Comparison of ENCODE assay signal across 22 mouse cellular contexts in the genomic region with DNA sequence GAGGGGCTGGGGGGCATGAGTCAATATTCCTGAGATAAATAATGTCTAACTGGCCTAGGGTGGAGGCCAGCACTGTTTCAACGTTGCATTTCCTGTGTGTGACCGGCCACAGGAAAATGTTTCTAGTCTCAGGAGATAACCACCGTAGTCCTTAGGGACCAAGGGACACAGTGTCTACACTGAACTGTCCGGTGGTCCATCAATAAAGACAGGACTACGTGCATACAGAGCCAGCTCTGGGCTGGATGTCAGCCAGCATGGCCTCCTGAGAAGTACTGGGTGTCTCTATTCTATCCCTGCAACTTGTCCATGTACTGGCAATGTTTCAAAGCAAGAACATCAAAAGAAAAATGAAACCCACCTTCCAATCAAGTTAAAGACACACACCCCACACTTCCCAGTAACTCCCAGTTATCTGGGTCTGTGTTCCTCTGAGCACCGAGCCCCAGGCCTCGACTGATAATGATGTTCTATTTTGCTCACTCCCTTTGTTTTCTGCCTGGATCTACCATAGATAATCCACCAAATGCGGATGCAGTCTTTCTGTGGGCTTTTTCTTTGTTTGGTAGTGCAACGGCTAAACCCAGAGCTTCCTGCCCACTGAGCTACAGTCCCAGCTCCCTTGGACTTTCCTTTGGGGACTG. TPM values are rescaled to one million over a fixed set of nuclear protein-coding genes. Genes with fewer than 3 reads are reported as not detected.
DNase-seq lines count a peak whose midpoint lies in the region; ATAC-seq and TF ChIP-seq lines count a peak whose summit lies in the region.
"Had no signal": no experiment of that assay in that cellular context is flagged by ENCODE, and none has a peak within 500 bp of the region (broad histone marks: within the 10 kb centered on the region; RNA-seq: fewer than 3 reads in every experiment).

No protein-coding gene starts in this region.

- peak; percentile 37 for DNase-seq in adrenal gland, postnatal 14 days
- DNase-seq in adrenal gland, postnatal 10 days, result no peak
- peak; percentile 24 for DNase-seq in kidney, adult 18-20 months
- peak; percentile 66 for DNase-seq in MEL-GATA-1-ER (ENCODE audit: extremely low read depth, low read depth)
- peak; percentile 46 for DNase-seq in lung, postnatal 0 days (ENCODE audit: low spot score)
- no peak for DNase-seq in left cerebral cortex, postnatal 25 days (ENCODE audit: low spot score in 2 of 2)
- no peak for DNase-seq in left cerebral cortex, postnatal 14 days (ENCODE audit: low spot score in 2 of 2)
- DNase-seq: cerebellum, adult 11 months; cerebellum, postnatal 25 days; right cerebral cortex, postnatal 14 days; thymus, postnatal 4 days had no signal

- ATAC-seq in kidney, embryonic 16.5 days (ENCODE audit: low FRiP score, low TSS enrichment), result no peak
- ATAC-seq in lung, postnatal 0 days, result peak; percentile 89
- ATAC-seq: activated CD4-positive, CD25-positive, alpha-beta regulatory T cell, adult 4 months; forebrain, embryonic 16.5 days; midbrain, embryonic 16.5 days had no signal

- TF ChIP-seq EP300 in lung, postnatal 0 days (IDR thresholded peaks at IDR 0.05), result peak; percentile 91

- no peaks in the 10 kb centered on the region for H3K9me3 ChIP-seq in kidney, embryonic 16.5 days (ENCODE audit: low read length)
- no peaks in the 10 kb centered on the region for H3K9me3 ChIP-seq in lung, postnatal 0 days (ENCODE audit: low read length)
- H3K9me3 ChIP-seq: embryonic facial prominence, embryonic 10.5 days; heart, embryonic 10.5 days; limb, embryonic 12.5 days had no signal

- no peaks in the 10 kb centered on the region for H3K4me1 ChIP-seq in kidney, embryonic 16.5 days (ENCODE audit: insufficient read depth, low read length)
- no peaks in the 10 kb centered on the region for H3K4me1 ChIP-seq in lung, postnatal 0 days (ENCODE audit: insufficient read depth, low read depth, low read length)
- H3K4me1 ChIP-seq: embryonic facial prominence, embryonic 10.5 days; heart, embryonic 10.5 days; limb, embryonic 12.5 days had no signal

- no peak for TF ChIP-seq CTCF in lung, postnatal 0 days (IDR thresholded peaks at IDR 0.05)

- H3K9ac ChIP-seq in kidney, embryonic 16.5 days (replicated peaks; ENCODE audit: low read length), result no peak overlapping the region
- no peak overlapping the region for H3K9ac ChIP-seq in lung, postnatal 0 days (replicated peaks; ENCODE audit: low read depth)
- H3K9ac ChIP-seq: hindbrain, embryonic 14.5 days; limb, embryonic 12.5 days had no signal

- no peak overlapping the region for H3K4me2 ChIP-seq in kidney, embryonic 16.5 days (replicated peaks; ENCODE audit: low read depth, low read length)
- no peak overlapping the region for H3K4me2 ChIP-seq in lung, postnatal 0 days (replicated peaks; ENCODE audit: low read depth, low read length)
- H3K4me2 ChIP-seq: hindbrain, embryonic 14.5 days; limb, embryonic 12.5 days had no signal

- peaks cover 47% of the 10 kb centered on the region for H3K36me3 ChIP-seq in kidney, embryonic 16.5 days (ENCODE audit: insufficient read depth, low read length)
- peaks cover 13% of the 10 kb centered on the region for H3K36me3 ChIP-seq in lung, postnatal 0 days (ENCODE audit: insufficient read depth, low read length)

- H3K27me3 ChIP-seq in kidney, embryonic 16.5 days (ENCODE audit: insufficient read depth, low read length), result no peaks in the 10 kb centered on the region
- no peaks in the 10 kb centered on the region for H3K27me3 ChIP-seq in lung, postnatal 0 days (replicated peaks; ENCODE audit: insufficient read depth, low read length)
- H3K27me3 ChIP-seq: CH12.LX; limb, embryonic 12.5 days had no signal

- H3K27ac ChIP-seq in kidney, embryonic 16.5 days (ENCODE audit: low read length), result no peak overlapping the region
- H3K27ac ChIP-seq in lung, postnatal 0 days (ENCODE audit: low read length), result peak overlapping the region; percentile 43; the same call in 1 of the 2 replicates
- H3K27ac ChIP-seq: embryonic facial prominence, embryonic 10.5 days; heart, embryonic 10.5 days; hindbrain, embryonic 14.5 days; limb, embryonic 12.5 days; stomach, postnatal 0 days had no signal

- WGBS in kidney, embryonic 16.5 days, result 78% methylated on average over 9 of the region's 9 CpGs
- WGBS in lung, postnatal 0 days, result 63% methylated on average over 9 of the region's 9 CpGs

- intact Hi-C loops in left cerebral cortex, postnatal 25 days (cut with DNase I), result no loop called here
- intact Hi-C loops in left cerebral cortex, postnatal 14 days (cut with DNase I), result no loop called here

- H3K4me3 ChIP-seq in kidney, embryonic 16.5 days (ENCODE audit: low read length), result no peak overlapping the region
- no peak overlapping the region for H3K4me3 ChIP-seq in lung, postnatal 0 days (ENCODE audit: low read depth, low read length)
- H3K4me3 ChIP-seq: embryonic facial prominence, embryonic 10.5 days; erythroblast, embryonic 14.5 days; heart, embryonic 10.5 days; limb, embryonic 12.5 days had no signal

RNA-seq across cellular contexts. Expression of a gene that starts 17.1 kb away (rescaled TPM):
- 45.1 and 45.2 TPM in 2 replicates for total RNA-seq in adrenal gland, postnatal 14 days (2021)
- 10 to 100 TPM; 35.0 to 37.1 TPM for total RNA-seq in adrenal gland, postnatal 10 days (2021)
- polyA plus RNA-seq in kidney, embryonic 16.5 days (2015; fragmentation: Nextera tagmentation; extraction: Ambion mirVana), result 6.8 and 6.9 TPM in 2 replicates
- 7.4 and 7.9 TPM in 2 replicates for polyA plus RNA-seq in lung, postnatal 0 days (2015; fragmentation: Nextera tagmentation; extraction: Ambion mirVana)
- 10 to 100 TPM; 76.2 to 78.6 TPM for total RNA-seq in left cerebral cortex, postnatal 25 days (2021)
- total RNA-seq in left cerebral cortex, postnatal 14 days (2021), result 10 to 100 TPM; 89.9 to 96.7 TPM

RNA-seq across cellular contexts. Expression of a gene that starts 21.6 kb away (rescaled TPM):
- total RNA-seq in adrenal gland, postnatal 14 days (2021), result 21.8 and 22.0 TPM in 2 replicates
- 10 to 100 TPM; 17.4 to 17.9 TPM for total RNA-seq in adrenal gland, postnatal 10 days (2021)
- polyA plus RNA-seq in kidney, embryonic 16.5 days (2015; fragmentation: Nextera tagmentation; extraction: Ambion mirVana), result 2.9 and 3.8 TPM in 2 replicates
- polyA plus RNA-seq in lung, postnatal 0 days (2015; fragmentation: Nextera tagmentation; extraction: Ambion mirVana), result 1.1 and 1.4 TPM in 2 replicates
- under 1 TPM; 0.18 to 0.64 TPM for total RNA-seq in left cerebral cortex, postnatal 25 days (2021)
- total RNA-seq in left cerebral cortex, postnatal 14 days (2021), result under 1 TPM; 0.37 to 0.80 TPM
- polyA plus RNA-seq: activated CD4-positive, CD25-positive, alpha-beta regulatory T cell, adult 4 months had no signal

RNA-seq across cellular contexts. Expression of a gene that starts 37.0 kb away (rescaled TPM):
- total RNA-seq in adrenal gland, postnatal 14 days (2021), result 0.74 and 0.79 TPM in 2 replicates
- 100 to 1,000 TPM; 346 to 973 TPM for total RNA-seq in adrenal gland, postnatal 10 days (2021)
- 18.6 and 28.2 TPM in 2 replicates for polyA plus RNA-seq in kidney, embryonic 16.5 days (2015; fragmentation: Nextera tagmentation; extraction: Ambion mirVana)
- 34.0 and 42.4 TPM in 2 replicates for polyA plus RNA-seq in lung, postnatal 0 days (2015; fragmentation: Nextera tagmentation; extraction: Ambion mirVana)
- total RNA-seq in left cerebral cortex, postnatal 25 days (2021), result not detected
- total RNA-seq in left cerebral cortex, postnatal 14 days (2021), result under 1 TPM; 0.36 to 0.86 TPM
- polyA plus RNA-seq: embryonic facial prominence, embryonic 10.5 days; erythroblast, embryonic 14.5 days; hindbrain, embryonic 14.5 days had no signal

RNA-seq across cellular contexts. Expression of a gene that starts 37.7 kb away (rescaled TPM):
- total RNA-seq in adrenal gland, postnatal 14 days (2021), result 1.3 and 2.7 TPM in 2 replicates
- 1 to 10 TPM; 1.4 to 1.7 TPM for total RNA-seq in adrenal gland, postnatal 10 days (2021)
- polyA plus RNA-seq in kidney, embryonic 16.5 days (2015; fragmentation: Nextera tagmentation; extraction: Ambion mirVana), result 7.0 and 8.5 TPM in 2 replicates
- 28.1 and 31.4 TPM in 2 replicates for polyA plus RNA-seq in lung, postnatal 0 days (2015; fragmentation: Nextera tagmentation; extraction: Ambion mirVana)
- total RNA-seq in left cerebral cortex, postnatal 25 days (2021), result 1 to 10 TPM; 1.8 to 2.4 TPM
- 1 to 10 TPM in 1 of 2 experiments, under 1 TPM in 1; 0.75 to 2.2 TPM for total RNA-seq in left cerebral cortex, postnatal 14 days (2021)
- polyA plus RNA-seq: erythroblast, embryonic 14.5 days had no signal

RNA-seq across cellular contexts. Expression of a gene that starts 59.8 kb away (rescaled TPM):
- total RNA-seq in adrenal gland, postnatal 14 days (2021), result 28.2 and 30.2 TPM in 2 replicates
- total RNA-seq in adrenal gland, postnatal 10 days (2021), result 10 to 100 TPM; 18.8 to 29.0 TPM
- 16.7 and 19.0 TPM in 2 replicates for polyA plus RNA-seq in kidney, embryonic 16.5 days (2015; fragmentation: Nextera tagmentation; extraction: Ambion mirVana)
- 8.9 and 9.4 TPM in 2 replicates for polyA plus RNA-seq in lung, postnatal 0 days (2015; fragmentation: Nextera tagmentation; extraction: Ambion mirVana)
- 10 to 100 TPM; 31.9 to 32.3 TPM for total RNA-seq in left cerebral cortex, postnatal 25 days (2021)
- total RNA-seq in left cerebral cortex, postnatal 14 days (2021), result 10 to 100 TPM; 32.7 to 35.5 TPM

Comparison
In these comparisons a context has a peak if more than half of its experiments do, and no peak if none do; other contexts are left out.
1. DNase-seq: peak in adrenal gland, postnatal 14 days (single experiment), kidney, adult 18-20 months (single experiment), MEL-GATA-1-ER (single experiment) and lung, postnatal 0 days (single experiment); none in adrenal gland, postnatal 10 days (single experiment), left cerebral cortex, postnatal 25 days (0 of 2) and left cerebral cortex, postnatal 14 days (0 of 2).
2. RNA of a gene that starts 37.0 kb away (total RNA-seq): 346 to 973 TPM in adrenal gland, postnatal 10 days; 0.36 to 0.86 TPM in left cerebral cortex, postnatal 14 days, 0.74 to 0.79 TPM in adrenal gland, postnatal 14 days and not detected in left cerebral cortex, postnatal 25 days; every median in the first group is over 100 times any median in the second.
3. RNA of a gene that starts 21.6 kb away (total RNA-seq): 21.8 to 22.0 TPM in adrenal gland, postnatal 14 days and 17.4 to 17.9 TPM in adrenal gland, postnatal 10 days; 0.37 to 0.80 TPM in left cerebral cortex, postnatal 14 days and 0.18 to 0.64 TPM in left cerebral cortex, postnatal 25 days; every median in the first group is over 10 times any median in the second.